Mouse (Mus musculus) c-Kit-positive CD71-positive TER-119-positive erythroid progenitor cells, embryonic 14.5 days (primary cell): Measurements from ENCODE around the gene Hs3st4.

Experiments used
- DNase-seq: peaks from one replicate; pipeline ENCODE4 v3.0.0-alpha.2; 2013; ENCODE audit warnings: low spot score

The Hs3st4 gene

GRCm38 (mm10) chr7:123982461-123983038, at the start of gene Hs3st4:
Gene Hs3st4, plus strand, starts transcription at chr7:123982869.
- DNase-seq, result no peak

- no peak for DNase-seq
Measured at GRCm38 (mm10) chr7:123946836-123947235, 35.8 kb upstream of the Hs3st4 start.

- no peak for DNase-seq
Measured at GRCm38 (mm10) chr7:123963021-123963420, 19.6 kb upstream of the Hs3st4 start.

DNA sequence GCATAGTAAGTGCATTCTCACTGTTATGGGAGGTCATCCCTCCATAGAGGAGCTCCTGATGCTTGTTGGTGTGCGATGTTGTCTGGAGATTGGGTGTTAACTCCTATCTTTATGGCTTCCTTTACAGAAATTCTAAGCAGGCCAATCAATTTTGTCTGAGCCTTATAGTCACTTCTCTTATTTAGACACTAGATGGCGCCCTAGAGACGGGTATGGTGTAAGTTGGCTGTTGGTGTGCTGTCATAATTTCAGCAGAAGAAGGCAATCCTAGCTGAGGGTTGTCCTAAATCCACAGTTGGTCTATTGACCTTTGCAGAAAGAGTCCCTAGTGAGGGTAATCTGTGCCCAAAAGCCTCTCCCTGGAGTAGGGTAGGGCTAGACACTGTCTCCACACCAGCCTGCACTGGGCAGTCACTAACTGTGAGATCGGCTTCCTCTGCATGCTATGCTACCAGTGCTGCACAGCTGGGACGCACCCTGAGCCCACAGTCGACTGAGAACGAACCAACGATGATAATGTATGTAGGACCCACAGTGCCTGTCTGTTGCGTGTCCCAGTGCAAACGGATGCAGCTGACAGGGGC, 18.0 kb upstream of the Hs3st4 start:
- DNase-seq, result peak; percentile 2

DNA sequence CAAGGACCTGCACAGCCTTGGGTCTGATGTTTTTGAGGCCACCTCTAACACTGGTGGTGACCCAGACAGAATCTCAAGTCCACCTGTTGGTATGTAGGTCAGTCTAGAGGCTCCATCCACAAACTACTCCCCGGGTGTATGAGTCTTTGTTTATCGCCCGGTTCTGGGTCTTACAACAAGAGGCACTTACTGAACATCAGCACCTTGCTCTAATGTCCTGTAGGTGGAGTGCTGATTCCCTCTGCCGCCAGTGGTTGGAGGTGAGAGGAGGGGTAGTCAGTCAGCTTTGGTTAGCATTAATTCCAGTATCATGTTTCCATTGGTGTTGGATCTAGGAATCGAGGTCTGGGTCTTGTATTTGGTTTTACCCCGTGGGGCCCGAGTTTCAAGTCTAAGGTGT, 17.2 kb upstream of the Hs3st4 start:
- no peak for DNase-seq

DNA sequence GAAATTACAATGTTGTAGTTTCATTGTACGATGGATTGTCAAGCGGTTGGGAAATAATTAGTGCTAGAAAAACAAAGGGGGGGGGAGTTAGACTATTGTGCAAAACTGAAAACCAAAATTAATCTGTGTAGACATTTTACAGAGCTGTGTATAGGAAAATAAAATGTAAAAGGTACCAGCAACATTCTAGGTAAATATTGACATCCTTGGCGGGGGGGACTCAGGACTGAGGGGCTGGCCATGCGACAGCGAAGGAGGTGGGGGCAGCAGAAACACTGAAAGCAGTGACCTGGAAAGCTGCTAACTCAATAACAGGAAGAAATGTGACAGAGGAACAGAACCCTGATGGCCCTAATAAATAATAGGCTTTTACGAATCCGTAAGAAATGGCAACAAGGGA, 7.2 kb upstream of the Hs3st4 start:
- no peak for DNase-seq

DNA sequence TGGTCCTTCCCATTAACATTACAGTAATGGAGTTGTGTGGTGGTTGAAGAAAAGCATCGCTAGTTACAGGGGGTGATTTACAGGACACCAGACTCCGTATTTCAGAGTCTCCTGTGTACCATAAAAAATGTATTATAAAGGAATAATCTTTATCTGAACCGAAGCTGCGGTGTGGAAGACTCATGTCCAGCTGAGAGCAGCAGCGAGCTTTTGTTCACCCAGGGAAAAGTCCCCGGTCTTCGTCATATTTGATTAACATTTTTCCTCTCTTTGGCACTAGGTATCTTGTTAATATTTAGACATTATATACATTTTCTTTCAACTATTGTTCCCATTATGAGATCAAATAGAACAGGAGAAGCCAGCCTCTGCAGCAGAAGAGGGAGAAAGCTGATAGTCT, 1.2 kb upstream of the Hs3st4 start:
- DNase-seq, result no peak

DNA sequence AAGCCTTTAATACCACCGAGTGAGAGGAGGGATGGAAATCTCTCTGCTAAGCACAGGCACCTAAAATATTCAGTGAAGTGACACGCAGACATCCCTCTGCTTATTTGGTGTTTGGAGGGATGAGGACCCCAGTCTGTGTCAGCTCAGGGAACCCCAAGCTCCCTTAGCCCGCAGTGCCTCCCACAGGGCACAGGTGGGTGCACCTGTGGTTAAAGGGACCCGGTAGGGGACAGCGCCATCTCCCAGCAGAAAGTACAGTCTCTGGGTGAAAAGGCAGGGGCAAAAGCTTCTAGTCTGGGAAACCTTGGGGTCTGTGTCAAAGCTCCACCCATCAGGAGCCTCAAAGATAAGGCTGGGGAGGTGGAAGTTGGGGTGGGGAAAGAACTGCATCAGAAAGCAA, 659 bp upstream of the Hs3st4 start:
- no peak for DNase-seq

DNA sequence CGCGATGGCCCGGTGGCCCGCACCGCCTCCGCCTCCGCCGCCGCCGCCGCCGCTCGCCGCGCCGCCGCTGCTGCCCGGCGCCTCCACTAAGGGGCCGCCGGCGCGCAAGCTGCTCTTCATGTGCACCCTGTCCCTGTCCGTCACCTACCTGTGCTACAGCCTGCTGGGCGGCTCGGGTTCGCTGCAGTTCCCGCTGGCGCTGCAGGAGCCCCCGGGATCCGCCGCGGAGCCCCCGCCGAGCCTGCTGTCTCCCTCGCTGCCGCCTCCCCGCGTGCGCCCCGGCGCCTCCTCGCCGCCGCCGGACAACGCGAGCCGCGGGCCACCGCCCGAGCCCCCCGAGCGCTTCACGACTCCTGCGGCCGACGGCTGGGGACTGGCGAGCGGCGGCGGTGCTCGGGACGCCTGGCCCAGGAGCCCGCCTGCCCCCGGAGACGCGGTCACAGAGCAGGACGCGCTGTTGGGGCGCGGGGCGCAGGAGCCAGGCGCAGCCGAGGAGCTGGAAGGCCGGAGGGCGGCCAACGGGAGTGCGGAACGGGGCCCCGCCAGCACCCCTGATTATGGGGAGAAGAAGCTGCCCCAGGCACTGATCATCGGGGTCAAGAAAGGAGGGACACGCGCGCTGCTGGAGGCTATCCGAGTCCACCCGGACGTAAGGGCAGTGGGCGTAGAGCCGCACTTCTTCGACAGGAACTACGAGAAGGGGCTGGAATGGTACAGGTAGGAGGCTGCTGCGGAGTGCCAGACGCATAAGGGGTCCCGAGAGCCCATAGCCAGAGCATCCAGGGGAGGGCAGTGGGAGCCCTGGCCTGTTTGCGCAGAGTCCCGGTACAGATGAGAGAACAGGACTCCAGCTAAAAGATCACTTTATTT, 743 bp downstream of the Hs3st4 start:
- DNase-seq, result no peak

DNA sequence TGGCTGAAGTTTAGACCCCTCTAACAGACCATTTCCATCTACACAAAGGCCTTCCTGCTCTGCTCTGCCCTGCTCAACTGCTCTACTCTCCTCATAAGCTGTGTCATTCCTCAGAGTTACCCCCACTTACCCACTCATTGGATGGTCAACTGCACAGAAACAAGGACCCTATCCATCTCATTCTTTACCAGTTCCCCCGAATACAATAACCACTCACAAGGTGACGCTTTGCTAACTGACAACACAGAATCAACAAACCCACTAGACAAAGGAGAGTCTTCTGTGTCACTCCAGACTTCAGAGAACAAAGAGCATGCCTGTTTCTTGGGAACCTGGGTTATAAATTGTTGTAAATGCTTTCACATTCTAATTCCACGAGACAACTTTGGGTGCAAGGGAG, 9.5 kb downstream of the Hs3st4 start:
- DNase-seq, result no peak

DNA sequence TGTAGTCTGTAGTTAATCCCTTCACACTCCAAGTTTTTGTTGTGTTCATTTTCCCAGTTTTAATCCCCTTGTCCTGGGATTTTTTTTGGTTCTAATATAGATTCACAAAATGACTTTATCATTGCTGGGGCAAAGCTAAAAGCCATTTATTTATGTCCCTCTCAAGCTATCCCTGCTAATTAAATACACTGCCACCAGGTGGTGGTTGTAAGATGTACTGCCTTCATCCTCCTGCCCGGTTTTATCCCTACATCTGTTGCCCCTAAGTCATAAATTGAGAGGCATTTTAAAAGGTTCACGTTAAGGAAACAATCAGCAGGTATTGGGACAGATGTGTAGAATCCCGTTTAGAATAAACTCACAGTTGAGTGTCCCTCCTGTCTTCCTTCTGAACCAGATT, 14.6 kb downstream of the Hs3st4 start:
- DNase-seq, result no peak

DNA sequence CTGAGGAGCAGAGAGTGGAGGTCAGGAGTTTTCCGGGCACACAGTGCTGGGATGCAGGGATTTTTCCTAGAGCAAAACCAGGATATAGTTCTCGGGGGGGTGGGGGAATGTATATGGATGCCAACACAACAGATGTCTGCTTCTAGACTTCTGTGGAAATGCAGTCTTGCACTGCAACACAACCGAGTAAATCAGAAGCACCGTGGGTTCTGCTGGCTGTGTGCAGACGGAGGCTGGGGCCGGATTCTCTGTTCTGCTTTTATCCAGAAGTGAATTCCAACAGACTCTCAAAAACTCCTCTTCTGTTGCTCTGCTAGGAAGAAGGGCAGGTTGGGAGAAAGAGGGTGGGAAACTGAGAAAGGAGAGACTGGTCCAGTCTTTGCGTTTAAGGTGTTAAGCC, 15.9 kb downstream of the Hs3st4 start:
- no peak for DNase-seq

DNA sequence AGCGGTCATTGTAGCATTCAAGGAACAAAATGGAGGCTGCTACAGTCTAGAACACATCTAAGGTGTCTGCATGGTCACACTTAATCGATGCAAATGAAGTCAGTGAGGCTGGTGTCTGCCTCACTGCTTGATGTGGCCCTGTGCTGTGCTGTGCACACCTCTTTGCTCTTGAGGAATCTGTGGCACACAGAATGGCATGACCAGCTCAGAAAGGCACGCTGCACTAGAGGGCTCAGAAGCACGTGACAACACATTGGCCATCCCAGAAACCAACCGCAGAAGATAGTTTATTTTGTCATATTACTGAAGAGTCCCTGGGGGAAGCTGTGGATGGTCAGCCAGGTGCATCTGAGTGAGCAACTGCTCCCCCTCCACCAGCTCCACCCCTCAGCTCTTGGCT, 44.2 kb downstream of the Hs3st4 start:
- no peak for DNase-seq

DNA sequence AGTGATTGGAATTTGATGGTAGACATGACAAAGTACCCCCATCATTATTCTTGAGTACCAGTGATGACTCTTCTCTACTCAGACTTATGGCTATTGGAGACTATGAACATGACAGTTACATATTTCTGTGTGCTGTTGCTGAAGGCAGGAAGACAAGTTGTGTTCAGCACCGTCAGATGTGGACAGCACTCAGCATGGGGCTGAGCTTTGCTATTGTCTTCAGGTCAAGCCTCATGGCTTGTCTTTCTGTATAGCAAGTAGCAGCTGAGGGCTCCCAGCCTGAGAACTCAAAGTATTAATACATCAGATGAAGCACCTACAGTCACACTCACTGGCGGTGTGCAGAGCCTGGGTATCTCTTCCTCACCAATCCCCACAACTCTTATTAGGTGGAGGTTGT, 49.6 kb downstream of the Hs3st4 start:
- no peak for DNase-seq

DNA sequence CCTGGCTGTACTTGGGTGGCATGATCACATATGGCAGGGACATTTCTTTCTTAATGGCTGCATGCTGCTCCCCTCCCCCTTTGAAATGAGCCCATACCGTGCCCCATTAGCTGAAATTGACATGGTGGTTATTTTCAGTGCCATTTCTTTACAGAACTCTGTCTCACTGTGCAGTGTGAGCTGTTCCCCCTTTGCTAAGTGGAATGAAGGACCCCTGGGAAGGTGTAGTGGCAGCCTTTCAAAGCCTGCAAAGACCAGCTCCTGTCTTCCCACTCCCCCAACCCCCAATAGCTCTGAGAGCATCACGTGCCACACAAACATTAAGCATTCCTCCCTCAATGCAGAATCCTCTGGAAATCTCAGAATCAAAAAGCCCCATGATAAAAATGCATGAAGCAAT, 50.7 kb downstream of the Hs3st4 start:
- DNase-seq, result no peak

GRCm38 (mm10) chr7:124037281-124037700, 54.6 kb downstream of the Hs3st4 start:
- DNase-seq, result no peak

DNA sequence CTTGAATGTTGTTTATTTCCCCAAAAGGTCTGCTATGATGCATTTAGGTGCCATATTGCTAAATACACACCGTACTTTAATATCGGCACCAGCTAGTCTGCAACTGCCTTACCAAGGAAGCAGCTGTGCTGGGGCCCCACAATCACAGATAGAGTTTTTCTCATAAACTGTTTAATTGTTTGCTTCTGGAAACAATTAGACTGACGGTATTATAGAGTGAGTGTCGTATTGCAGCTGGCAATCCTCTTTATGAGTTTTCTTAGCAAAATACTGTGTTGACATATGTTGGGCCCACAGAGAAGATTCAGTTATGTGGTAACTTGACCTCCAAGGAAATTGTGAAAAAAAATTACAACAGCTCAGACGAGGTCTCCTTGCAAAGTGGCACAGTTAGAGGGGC, 56.5 kb downstream of the Hs3st4 start:
- no peak for DNase-seq

DNA sequence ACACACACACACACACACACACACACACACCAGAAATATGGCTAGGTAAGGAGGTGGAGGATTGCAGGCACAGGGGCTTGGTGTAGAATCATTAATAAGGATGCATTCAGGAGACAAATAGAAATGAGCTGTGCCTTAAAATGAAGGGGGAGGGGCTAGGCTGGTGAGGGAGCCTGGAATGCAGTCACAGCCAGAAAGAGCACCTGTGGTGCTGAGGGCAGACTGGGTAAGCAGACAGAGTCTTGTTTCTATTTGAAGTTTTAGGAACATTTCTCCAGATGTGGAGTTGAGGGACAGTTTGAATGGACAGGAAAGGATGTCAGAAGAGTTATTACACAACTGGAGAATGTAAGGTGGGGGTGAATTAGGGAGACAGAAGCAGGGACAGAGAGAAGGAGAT, 64.7 kb downstream of the Hs3st4 start:
- no peak for DNase-seq

GRCm38 (mm10) chr7:124048971-124049370, 66.3 kb downstream of the Hs3st4 start:
- no peak for DNase-seq

DNA sequence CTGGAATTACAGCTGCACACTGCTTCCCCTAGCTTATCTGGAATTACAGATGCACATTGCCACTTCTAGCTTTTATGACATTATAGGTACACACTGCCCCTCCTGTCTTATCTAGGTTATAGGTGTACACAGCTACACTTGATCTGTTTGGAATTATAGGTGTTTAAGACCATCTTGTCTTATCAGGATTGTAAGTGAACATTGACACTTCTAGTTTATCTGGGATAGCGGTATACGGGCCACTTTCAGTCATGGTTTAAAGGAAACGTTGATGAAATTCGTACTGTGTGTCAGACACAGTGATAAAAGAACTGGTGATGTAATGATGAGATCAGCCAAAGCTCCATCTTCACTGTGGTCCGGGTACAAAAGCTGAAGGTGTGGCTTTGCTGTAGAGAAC, 67.8 kb downstream of the Hs3st4 start:
- no peak for DNase-seq

DNA sequence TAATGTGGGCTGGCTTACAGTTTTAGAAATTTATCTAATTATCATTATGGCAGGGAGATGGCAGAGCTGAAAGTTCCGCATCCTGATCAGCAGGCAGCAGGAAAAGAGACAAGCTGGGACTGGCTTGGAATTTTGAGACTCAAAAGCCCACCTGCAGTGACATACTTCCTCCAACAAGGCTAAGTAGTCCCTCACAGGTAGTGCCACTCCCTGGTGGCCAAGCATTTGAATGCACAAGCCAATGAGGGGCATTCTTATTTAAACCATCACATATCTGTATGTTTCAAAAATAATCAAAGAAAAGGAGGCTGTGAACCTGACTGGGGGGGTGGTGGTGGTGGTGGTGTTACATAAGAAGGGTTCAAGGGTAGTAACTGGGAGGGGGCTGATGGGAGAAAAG, 101.1 kb downstream of the Hs3st4 start:
- no peak for DNase-seq

GRCm38 (mm10) chr7:124129019-124129418, 146.3 kb downstream of the Hs3st4 start:
- no peak for DNase-seq

DNA sequence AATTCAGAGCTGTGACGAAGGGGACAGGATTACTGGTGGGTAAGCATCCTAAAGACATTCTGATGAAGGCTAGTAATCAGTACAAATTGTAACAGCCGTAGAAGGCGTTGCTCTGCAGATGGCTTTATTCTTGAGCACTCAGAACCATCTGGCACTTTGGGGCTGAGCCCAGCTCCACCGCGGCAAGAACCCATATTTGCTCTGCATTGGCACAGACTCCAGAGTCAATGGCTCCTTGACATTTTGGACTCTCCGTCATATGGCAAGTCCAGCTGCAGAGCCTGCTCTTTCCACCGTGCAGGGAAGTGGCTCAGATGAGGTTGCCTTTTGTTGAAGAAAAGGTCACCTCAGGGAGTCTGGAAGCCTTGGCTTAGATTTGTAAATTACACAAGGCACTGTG, 148.6 kb downstream of the Hs3st4 start:
- DNase-seq, result no peak

DNA sequence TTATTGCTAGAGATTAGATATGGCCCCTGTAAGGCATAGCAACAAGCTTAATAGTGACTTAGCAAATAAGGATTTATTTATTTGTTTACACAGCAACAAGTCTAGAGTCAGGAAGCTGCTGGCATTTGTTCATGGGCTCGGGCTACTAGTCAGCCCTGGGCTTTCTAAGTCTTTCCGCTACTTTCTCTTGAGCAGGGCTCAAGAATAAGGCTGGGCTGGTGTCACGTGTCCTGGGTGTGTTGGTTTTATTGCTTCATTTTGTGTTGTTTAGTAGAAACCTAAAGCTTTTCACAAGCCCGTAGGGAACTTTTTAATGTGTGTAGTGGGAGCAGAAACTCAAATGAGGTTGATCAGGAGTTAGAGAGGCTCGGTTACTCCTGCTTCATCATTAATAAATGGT, 153.5 kb downstream of the Hs3st4 start:
- DNase-seq, result no peak
